Mouse (Mus musculus): ENCODE results near the gene Mon1b.
A peak's percentile ranks its signal among the peaks of the same experiment; 100 is the strongest.

The Mon1b gene

DNA sequence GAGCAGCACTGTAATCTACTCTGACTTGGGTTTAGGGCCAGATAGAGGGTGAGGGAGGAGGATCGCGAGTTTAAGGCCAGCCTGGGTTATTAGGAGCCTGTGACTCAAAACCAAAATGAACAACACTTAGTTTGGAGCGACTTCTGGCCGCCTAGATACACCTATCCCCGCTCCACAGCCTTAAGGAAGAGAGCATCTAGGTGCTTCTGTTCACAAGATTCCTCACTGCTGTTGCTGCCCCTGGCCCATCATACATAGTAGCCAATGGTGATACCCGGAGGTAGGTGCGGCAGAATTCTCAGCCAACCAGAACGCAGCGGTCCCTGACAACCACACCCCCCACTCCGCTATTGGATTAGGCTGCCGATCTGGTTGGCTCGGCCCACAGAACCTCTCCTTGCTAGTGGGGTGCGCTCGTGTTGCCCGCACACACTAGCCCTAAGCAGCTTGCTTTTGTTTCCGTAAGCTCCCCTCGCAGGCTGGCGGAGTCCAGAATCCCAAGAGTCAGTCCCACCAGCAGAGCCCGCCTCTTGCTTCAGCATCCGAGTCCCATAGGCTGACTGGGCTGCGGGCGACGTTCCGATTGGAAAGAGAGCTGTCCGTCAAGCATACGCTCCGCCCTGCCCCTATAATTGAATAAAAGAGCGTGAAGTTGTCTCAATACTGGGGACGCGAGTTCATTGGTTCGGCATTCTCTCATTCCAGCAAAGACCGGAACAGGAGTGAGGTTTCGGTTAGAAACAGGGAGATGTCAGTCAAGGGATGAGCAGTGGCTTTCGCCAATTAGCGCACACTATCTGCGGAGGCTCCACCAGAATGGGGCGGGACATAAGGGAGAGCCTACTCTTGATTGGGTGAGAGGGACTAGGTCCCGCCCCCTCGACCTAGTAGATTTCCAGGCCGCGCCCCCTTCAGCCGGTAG lies at the start of gene Mon1b:
Gene Mon1b, plus strand, starts transcription at position 918 of the 922 bp plus-strand sequence.
- DNase-seq: peak; percentile 98 to 99

DNA sequence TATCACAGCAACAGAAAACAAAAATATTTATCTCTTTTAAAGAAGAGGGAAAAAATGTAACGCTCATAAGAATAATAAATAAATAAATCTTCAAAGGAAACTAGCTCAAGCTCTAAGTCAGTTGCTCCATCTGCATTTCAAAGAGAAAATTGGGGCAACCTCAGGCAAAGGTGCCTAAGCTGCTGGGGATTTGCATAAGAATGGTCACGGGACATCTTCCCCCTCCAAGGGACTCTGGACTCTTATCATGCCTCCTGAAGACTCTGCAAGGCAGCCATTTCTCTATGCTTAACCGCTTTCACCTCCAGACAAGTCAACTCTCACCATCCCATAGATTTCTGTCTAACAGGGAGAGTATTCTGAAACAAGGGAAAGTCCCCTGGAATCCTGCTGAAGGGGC lies 37.0 kb upstream of the Mon1b start:
- DNase-seq: no peak

GRCm38 (mm10) chr8:113632634-113633033 lies 2.8 kb upstream of the Mon1b start:
- peak in 1 of 2 experiments; percentile 62 for DNase-seq

GRCm38 (mm10) chr8:113634161-113634560 lies 1.2 kb upstream of the Mon1b start:
- DNase-seq: no peak

- peak; percentile 6 to 95 for DNase-seq
Measured at GRCm38 (mm10) chr8:113635592-113636279, 349 bp downstream of the Mon1b start.

GRCm38 (mm10) chr8:113636280-113636628 lies 867 bp downstream of the Mon1b start:
- no peak for DNase-seq

DNA sequence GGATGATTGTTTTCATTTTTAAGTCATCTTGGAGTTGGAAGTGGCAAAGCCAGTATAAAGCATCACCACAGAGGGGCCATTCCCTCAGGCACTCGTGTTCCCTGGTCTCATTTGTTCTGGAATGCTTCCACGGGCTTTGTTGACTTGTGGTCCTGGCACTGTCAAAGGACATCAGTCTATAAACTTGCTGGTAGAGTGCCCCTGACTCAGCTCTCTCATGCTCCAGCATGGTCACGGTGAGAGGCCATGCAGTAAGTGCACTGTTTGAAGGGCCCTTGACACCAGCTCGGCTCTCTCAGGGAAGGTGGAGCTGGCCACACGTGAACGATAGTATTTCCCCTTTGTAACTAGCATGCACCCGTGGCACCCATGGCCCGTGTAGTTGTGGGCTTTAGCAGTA lies 5.0 kb downstream of the Mon1b start:
- no peak for DNase-seq

DNA sequence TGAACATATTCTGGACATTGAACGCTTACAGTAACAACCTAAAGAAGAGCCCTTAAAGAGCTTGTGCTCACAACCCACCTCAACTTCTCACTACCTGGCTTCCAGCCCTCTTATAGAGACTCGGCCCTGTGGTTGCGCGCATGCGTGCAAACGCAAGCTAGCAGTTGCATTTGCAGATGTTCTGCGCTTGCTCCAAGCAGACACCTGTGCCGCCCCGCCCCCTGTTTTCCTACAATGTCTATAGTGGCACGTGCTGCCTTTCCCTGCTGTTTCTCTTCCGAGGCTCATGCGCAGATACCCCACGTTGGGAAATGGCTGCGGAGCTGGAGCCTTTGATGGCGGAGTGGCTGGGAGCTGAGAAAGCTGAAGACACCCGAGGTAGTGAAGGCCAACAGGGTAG lies 7.5 kb downstream of the Mon1b start, which contains the start of gene Syce1l:
Gene Syce1l, plus strand, starts transcription at position 288 of the 400 bp plus-strand sequence.
- no peak for DNase-seq

- peak; percentile 69 to 70 for DNase-seq
Measured at GRCm38 (mm10) chr8:113643479-113644210, 8.3 kb downstream of the Mon1b start.

DNA sequence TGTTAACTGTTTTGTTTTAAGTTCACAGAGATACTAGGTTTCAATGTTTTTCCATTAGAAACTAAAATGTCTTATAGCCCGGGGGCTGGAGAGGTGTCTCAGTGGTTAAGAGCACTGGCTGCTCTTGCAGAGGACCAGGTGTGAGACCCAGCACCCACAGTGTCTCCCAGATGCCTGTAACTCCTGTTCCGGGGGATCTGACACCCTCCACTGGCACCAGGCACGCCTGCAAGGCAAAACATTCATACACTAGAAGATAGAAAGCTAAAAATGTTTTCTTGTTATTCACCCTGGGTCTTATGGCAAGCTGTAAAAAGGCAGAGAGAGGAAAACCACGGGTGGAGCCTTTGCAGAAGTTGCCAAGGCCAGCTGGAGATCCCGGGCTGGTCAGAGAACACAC lies 9.8 kb downstream of the Mon1b start:
- no peak for DNase-seq

- DNase-seq: no peak
Measured at GRCm38 (mm10) chr8:113652450-113652849, 17.1 kb downstream of the Mon1b start.

GRCm38 (mm10) chr8:113653151-113653550 lies 17.8 kb downstream of the Mon1b start:
- no peak for DNase-seq

DNA sequence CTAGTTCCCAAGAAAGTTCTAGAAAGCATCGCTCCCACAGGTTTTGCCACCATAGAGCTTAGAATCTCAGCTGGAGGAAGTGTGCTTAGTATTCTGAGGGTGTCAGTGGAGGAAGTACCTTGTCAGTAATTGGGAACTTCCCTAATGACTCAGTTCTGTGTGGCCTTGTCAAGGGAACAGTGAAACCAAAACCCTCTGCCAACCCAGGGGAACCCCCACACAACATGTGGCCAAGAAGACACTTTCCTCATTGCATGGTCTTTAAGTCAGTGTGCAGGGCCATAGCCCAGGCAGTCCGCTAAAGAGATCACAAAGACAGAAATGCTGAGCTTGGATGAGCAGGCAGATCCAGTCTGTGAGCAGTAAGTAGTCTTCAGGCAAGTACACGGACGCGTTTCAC lies 20.8 kb downstream of the Mon1b start:
- DNase-seq: no peak

GRCm38 (mm10) chr8:113656681-113657298 lies 21.4 kb downstream of the Mon1b start:
- DNase-seq: no peak

DNA sequence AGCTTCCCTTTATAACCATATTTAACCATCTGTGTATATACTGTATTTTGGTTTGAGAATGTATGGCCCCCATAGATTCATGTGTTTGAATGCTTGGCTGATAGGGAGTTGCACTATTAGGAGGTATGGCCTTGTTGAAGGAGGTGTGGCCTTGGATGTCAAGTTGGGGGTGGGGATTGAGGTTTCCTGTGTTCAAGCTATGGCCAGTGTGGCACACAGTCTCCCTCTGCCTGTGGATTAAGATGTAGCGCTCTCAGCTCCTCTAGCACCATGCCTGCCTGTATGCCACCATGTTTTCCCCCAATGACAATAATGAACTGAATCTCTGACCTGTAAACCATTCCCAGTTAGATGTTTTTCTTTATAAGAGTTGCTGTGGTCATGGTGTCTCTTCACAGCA lies 24.7 kb downstream of the Mon1b start:
- DNase-seq: no peak

GRCm38 (mm10) chr8:113664544-113664943 lies 29.2 kb downstream of the Mon1b start:
- DNase-seq: peak; percentile 86 to 90

GRCm38 (mm10) chr8:113665036-113665435 lies 29.6 kb downstream of the Mon1b start:
- no peak for DNase-seq

- no peak for DNase-seq
Measured at GRCm38 (mm10) chr8:113665951-113666350, 30.6 kb downstream of the Mon1b start.

DNA sequence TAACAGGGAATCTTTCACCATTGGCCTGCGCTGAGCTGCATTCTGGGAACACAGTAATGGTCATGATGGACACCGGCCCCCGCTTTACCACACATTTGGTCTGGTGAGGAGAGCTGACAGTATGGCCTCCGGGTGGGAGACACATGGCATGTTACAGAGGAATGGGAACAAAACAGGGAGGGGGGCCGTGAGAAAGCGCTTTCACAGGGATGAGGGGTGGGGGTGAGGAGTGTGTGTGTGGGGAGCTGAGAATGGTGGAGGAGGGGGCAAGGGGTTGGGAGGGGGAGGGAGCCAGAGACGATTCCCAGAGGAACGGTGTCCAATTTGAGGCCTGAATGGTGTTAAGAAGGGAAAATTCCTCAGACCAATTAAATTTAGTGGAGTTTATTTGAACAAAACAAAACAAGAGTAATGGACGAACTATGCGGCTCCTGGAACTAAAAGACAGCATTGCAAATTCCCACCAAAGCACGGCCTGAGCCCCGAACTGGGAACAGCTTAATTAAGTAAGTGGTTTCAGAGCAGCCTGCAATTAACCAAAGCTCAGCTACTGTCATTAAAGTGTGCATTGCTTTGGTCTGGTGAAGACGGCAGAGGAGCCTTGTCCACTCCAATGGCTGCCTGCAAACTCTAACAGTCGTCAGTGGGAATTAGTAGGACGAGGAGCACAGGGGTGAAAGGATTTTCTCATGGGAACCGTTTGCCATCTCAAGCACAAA lies 31.5 kb downstream of the Mon1b start:
- DNase-seq: no peak

- DNase-seq: no peak
Measured at GRCm38 (mm10) chr8:113669924-113670323, 34.5 kb downstream of the Mon1b start.

GRCm38 (mm10) chr8:113672599-113673255 lies 37.3 kb downstream of the Mon1b start:
- DNase-seq: no peak

GRCm38 (mm10) chr8:113673300-113673699 lies 37.9 kb downstream of the Mon1b start:
- no peak for DNase-seq
